Mouse (Mus musculus): ENCODE measurements around the gene C1qtnf7.

DNA sequence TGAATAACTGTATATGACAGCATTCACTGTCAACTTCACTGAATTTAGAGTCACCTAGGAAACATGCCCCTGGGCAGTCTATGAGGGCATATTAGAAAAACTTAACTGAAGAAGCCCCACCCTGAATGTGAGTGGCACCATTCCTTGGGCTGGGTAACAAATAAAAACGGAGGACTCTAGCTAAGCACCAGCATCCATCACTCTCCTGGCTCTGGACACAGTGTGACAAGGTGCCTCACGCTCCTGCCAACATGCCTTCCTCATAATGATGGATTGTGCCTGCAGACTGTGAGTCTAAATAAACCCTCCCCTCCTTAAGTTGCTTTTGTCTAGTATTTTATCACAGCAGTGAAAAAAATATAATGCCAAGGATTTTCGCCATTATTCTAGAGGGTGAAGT, 35.3 kb upstream of the C1qtnf7 start:
- no peak for TF ChIP-seq CTCF (IDR thresholded peaks at IDR 0.05 in 2 of 3, conservative IDR thresholded peaks at IDR 0.05 in 1 of 3; ENCODE audit: control insufficient read depth in 1 of 3, insufficient read depth in 1 of 3, low read depth in 2 of 3, low read length in 3 of 3, poor library complexity in 1 of 3, severe bottlenecking in 1 of 3)
- no peak for TF ChIP-seq MXI1 (IDR thresholded peaks at IDR 0.05; ENCODE audit: low read depth, low read length)
- TF ChIP-seq TAL1 (IDR thresholded peaks at IDR 0.05; ENCODE audit: low read length), result no peak
- no peak for TF ChIP-seq USF1 (IDR thresholded peaks at IDR 0.05; ENCODE audit: low read depth, low read length)
- TF ChIP-seq JUND (IDR thresholded peaks at IDR 0.05; ENCODE audit: low read depth, low read length), result no peak
- no peak for TF ChIP-seq ELF1 (IDR thresholded peaks at IDR 0.05; ENCODE audit: low read depth, low read length)
- TF ChIP-seq ETS1 (IDR thresholded peaks at IDR 0.05; ENCODE audit: low read depth, low read length), result no peak

All from MEL (cell line).